Mouse (Mus musculus) spleen, adult 2 months (tissue): Measurements from ENCODE around the gene Pnn.

ENCODE experiments used
- CTCF ChIP-seq: fragments of 200-500 bp; IDR thresholded peaks from 2 replicates; pipeline ENCODE4 v1.5.1; 2011; ENCODE audit warnings: mild to moderate bottlenecking, inconsistent platforms; ENCODE audit not compliant: insufficient read depth, insufficient read length, insufficient replicate concordance; ENCODE audit errors: extremely low read depth
- POLR2A ChIP-seq: fragments of 200-500 bp; IDR thresholded peaks from 2 replicates; pipeline ENCODE4 v1.6.1; 2011; ENCODE audit warnings: low read depth, low read length, inconsistent platforms

DNA sequence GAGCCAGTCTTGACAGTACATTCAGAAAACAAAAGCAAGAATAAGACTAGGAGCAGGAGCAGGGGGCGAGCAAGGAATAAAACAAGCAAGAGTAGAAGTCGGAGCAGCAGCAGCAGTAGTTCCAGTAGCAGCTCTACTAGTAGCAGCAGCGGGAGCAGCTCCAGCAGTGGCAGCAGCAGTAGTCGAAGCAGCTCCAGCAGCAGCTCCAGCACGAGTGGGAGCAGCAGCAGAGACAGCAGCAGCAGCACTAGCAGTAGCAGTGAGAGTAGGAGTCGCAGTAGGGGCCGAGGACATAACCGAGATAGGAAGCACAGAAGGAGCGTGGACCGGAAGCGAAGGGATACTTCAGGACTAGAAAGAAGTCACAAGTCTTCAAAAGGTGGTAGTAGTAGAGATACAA is 5.6 kb downstream of the Pnn start:
- TF ChIP-seq CTCF (no peak), POLR2A (no peak)
